Mouse (Mus musculus): ENCODE measurements around the gene Acss1.

DNA sequence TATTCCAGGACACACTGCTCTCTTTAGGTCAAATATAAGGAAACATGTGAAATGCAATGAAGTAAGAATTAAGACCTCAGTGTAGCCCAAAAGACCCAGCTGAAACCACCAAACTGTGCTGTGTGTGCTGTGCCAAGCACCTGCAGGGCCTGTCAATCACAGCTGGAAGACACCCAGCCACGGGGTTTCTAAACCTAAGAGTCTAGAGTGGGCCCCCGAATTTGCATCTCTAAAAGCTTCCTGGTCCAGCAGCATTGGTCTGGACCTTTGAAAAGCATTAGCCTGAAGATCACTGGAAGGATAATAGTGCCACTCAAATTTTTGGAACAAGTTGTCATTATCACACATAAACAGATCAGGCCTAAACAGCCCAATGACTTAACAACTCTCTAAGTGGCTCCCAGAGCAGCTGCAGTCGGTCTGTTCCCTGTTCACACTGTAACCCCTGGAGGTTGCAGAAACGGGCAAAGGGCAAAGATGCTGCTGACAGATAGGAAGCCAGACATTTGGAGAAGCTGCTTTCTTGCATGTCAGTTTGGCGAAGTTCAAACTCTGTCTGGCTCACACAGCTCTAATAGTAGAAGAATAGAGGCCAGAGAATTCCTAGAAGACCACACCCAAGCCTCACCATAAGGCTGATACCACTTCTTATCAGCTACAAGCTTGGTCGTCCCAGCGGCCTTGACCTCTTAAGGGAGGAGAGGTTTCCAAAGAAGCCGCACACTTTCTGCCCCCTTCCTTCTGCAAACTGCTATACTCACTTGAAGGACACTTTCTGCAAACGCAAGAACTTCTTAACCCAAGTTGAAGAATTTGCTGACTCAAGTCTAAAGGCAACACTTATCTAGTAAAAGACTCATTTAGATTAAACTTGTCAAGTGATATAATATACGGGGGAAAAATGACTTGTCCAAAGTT lies 2.5 kb downstream of the Acss1 start:
- TF ChIP-seq USF1 (IDR thresholded peaks at IDR 0.05; ENCODE audit: low read depth) (no peak), CTCF (IDR thresholded peaks at IDR 0.05; ENCODE audit: control insufficient read depth, insufficient read depth, insufficient read length) (no peak), MAX (IDR thresholded peaks at IDR 0.05) (no peak)
